Mouse (Mus musculus): ENCODE measurements around the gene Slc25a16. TPM values are rescaled to one million over a fixed set of nuclear protein-coding genes. Genes with fewer than 3 reads are reported as not detected.

Slc25a16 gene
- polyA plus RNA-seq (2012; rRNA removed), result 10.4 and 22.5 TPM in 2 replicates

GRCm38 (mm10) chr10:62919925-62920765, at the start of gene Slc25a16:
TSS of gene Slc25a16 (plus strand) at chr10:62920633.

DNA sequence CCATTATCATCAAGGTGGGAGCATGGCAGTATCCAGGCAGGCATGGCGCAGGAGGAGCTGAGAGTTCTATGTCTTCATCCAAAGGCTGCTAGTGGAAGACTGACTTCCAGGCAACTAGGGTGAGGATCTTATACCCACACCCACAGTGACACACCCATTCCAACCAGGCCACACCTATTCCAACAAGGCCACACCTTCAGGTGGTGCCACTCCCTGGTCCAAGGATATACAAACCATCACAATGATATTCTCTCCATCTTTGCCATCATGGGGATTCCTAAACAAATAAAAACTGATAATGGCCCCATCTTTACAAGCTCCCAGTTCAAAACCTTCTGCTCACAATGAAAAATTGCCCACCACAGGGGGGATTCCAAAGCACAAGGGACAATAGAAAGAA, 11.5 kb upstream of the Slc25a16 start, which contains the start of gene Tet1:
Gene Tet1 (minus strand): TSS at position 101 of the 400 bp plus-strand sequence.

GRCm38 (mm10) chr10:62946738-62947471, 26.5 kb downstream of the Slc25a16 start, which contains the start of gene Dna2:
TSS of gene Dna2 (plus strand) at chr10:62947026.

GRCm38 (mm10) chr10:62980039-62980954, 59.9 kb downstream of the Slc25a16 start, which contains the start of gene Rufy2:
TSS of gene Rufy2 (plus strand) at chr10:62980223.

Other genes with a start within 250 kb of the Slc25a16 start
- gene Stox1, start 194.5 kb upstream of the Slc25a16 start, polyA plus RNA-seq (2012; rRNA removed), result 0.12 TPM in 2 replicates
- 12.8 and 22.2 TPM in 2 replicates for gene Ccar1, start 128.3 kb upstream of the Slc25a16 start, polyA plus RNA-seq (2012; rRNA removed)
- gene Tet1, start 11.6 kb upstream of the Slc25a16 start, polyA plus RNA-seq (2012; rRNA removed), result 0.01 and 0.38 TPM in 2 replicates
- gene Dna2, start 26.4 kb downstream of the Slc25a16 start, polyA plus RNA-seq (2012; rRNA removed), result 0.67 and 0.70 TPM in 2 replicates
- 0.77 and 0.82 TPM in 2 replicates for gene Rufy2, start 59.6 kb downstream of the Slc25a16 start, polyA plus RNA-seq (2012; rRNA removed)
- gene Hnrnph3, start 103.6 kb downstream of the Slc25a16 start, polyA plus RNA-seq (2012; rRNA removed), result 1.0 and 2.9 TPM in 2 replicates
- 1.8 and 1.9 TPM in 2 replicates for gene Pbld2, start 103.7 kb downstream of the Slc25a16 start, polyA plus RNA-seq (2012; rRNA removed)
- 2.7 and 2.9 TPM in 2 replicates for gene Pbld1, start 139.5 kb downstream of the Slc25a16 start, polyA plus RNA-seq (2012; rRNA removed)
- 0.06 TPM in 1 of 2 replicates, not detected in the other for gene Atoh7, start 179.0 kb downstream of the Slc25a16 start, polyA plus RNA-seq (2012; rRNA removed)